Mouse (Mus musculus): ENCODE data around the gene Ust. TPM values are rescaled to one million over a fixed set of nuclear protein-coding genes. Genes with fewer than 3 reads are reported as not detected.

Ust gene
- total and polyA plus RNA-seq, 3 experiments = 0.11 TPM; not detected in 2

DNA sequence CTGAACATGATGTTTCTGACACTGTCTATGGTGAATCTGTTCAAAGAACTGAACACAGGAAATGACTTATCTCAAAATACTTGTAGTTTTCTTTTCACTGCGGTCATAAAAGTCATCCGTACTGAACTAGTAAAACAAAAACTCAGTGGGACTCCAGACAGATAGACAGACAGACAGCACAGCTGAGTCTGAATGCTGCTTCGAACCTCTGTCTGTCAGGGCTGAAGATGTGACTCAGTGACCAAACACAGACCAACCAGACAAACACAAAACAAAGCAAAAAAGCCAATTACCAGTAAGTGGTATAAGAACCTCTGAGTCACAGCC is 12.4 kb downstream of the Ust start:
- Histone ChIP-seq H3K4me3 (ENCODE audit: low read depth, low read length) (no peak overlapping the region), H3K4me1 (ENCODE audit: insufficient read depth, low read depth, low read length) (no peaks in the 10 kb centered on the region), H3K27me3 (ENCODE audit: insufficient read depth, low read length) (no peaks in the 10 kb centered on the region), H3K36me3 (replicated peaks) (no peaks in the 10 kb centered on the region), H3K9me3 (replicated peaks) (peaks cover 12% of the 10 kb centered on the region)
- DNase-seq (ENCODE audit: low spot score) (no peak), ATAC-seq (ENCODE audit: extremely low read depth, insufficient number of reproducible peaks, low FRiP score, poor library complexity, severe bottlenecking) (no peak)
- TF ChIP-seq TAL1 (conservative IDR thresholded peaks at IDR 0.05; ENCODE audit: low read depth, low read length) (no peak), GATA2 (IDR thresholded peaks at IDR 0.05; ENCODE audit: borderline replicate concordance, low read depth, low read length) (no peak), GATA1 (IDR thresholded peaks at IDR 0.05; ENCODE audit: borderline replicate concordance, low read length) (no peak), CTCF (IDR thresholded peaks at IDR 0.05; ENCODE audit: low read depth, low read length) (no peak)

DNA sequence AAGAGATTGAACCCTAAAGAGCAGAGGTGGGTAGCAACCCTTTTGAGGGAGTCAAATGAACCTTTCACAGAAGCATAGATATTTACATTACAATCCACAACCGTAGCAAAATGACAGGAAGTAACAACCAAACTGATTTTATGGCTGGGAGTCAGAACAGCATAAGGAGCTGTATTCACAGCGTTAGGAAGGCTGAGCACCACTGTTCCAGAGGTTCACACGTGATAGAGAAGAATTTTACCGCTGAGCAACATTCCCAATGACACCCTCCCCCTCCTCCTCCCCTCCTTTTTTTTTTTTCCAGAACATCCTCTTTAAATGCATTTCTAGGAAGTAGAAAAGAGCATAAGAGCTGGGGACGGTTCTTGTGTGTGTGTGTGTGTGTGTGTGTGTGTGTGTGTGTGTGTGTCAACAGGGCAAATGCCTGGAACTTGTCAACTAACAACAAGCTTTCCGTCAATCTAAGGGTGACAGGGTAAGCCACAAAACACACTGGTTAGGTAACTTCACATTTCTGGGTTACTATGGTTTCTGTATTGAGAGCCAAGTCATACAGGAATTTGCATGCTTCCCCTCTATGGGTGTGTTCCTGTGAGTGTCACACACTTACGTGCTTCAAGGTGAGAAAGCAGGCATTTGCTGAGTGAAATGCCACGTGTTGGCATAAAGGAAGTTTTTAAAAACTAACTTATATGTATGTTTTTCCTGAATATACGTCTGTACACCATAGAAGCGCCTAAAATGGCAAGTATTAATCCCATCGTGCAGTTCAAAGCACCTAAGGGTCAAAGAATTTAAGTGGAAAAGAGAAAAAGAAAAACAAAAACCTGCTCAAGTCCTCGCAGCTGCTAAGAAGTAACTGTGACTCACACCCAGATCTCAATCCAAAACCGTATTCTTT is 13.0 kb downstream of the Ust start:
- no peak for DNase-seq (ENCODE audit: low spot score)
- no peak for ATAC-seq (ENCODE audit: extremely low read depth, insufficient number of reproducible peaks, low FRiP score, poor library complexity, severe bottlenecking)
- no peaks in the 10 kb centered on the region for H3K4me1 ChIP-seq (ENCODE audit: insufficient read depth, low read depth, low read length)
- no peaks in the 10 kb centered on the region for H3K36me3 ChIP-seq (replicated peaks)
- no peak overlapping the region for H3K4me3 ChIP-seq (ENCODE audit: low read depth, low read length)
- H3K27me3 ChIP-seq (ENCODE audit: insufficient read depth, low read length) = no peaks in the 10 kb centered on the region
- H3K9me3 ChIP-seq (replicated peaks) = peaks cover 14% of the 10 kb centered on the region
- TF ChIP-seq CTCF (IDR thresholded peaks at IDR 0.05; ENCODE audit: low read depth, low read length) = no peak
- no peak for TF ChIP-seq POLR2AphosphoS5 (IDR thresholded peaks at IDR 0.05; ENCODE audit: insufficient replicate concordance, low read depth, low read length)
- TF ChIP-seq GATA1 (IDR thresholded peaks at IDR 0.05; ENCODE audit: borderline replicate concordance, low read length) = no peak

DNA sequence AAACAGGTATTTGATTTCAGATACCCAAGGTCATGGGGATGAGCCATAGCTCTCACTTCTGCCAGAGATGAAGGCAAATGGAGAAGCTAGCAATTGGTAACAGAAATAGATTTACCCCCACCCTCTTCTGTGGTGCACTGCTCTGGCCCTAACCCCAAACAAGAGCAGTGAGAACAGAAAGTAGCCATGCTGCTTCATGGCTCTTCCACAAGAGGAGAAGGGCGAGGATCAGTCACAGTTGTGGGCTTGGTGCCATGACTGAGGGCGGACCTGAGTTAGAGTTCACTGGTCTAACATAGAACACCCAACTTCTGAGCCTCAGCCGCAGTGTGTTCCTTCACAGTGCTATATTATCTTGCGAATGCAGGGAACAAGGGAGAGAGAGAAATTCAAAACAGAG is 13.8 kb downstream of the Ust start:
- peaks cover 14% of the 10 kb centered on the region for H3K9me3 ChIP-seq (replicated peaks)
- ATAC-seq (ENCODE audit: extremely low read depth, insufficient number of reproducible peaks, low FRiP score, poor library complexity, severe bottlenecking) = no peak
- TF ChIP-seq TAL1 (conservative IDR thresholded peaks at IDR 0.05; ENCODE audit: low read depth, low read length) (no peak), CTCF (IDR thresholded peaks at IDR 0.05; ENCODE audit: low read depth, low read length) (no peak), GATA1 (IDR thresholded peaks at IDR 0.05; ENCODE audit: borderline replicate concordance, low read length) (no peak), GATA2 (IDR thresholded peaks at IDR 0.05; ENCODE audit: borderline replicate concordance, low read depth, low read length) (no peak), POLR2AphosphoS5 (IDR thresholded peaks at IDR 0.05; ENCODE audit: insufficient replicate concordance, low read depth, low read length) (no peak)

DNA sequence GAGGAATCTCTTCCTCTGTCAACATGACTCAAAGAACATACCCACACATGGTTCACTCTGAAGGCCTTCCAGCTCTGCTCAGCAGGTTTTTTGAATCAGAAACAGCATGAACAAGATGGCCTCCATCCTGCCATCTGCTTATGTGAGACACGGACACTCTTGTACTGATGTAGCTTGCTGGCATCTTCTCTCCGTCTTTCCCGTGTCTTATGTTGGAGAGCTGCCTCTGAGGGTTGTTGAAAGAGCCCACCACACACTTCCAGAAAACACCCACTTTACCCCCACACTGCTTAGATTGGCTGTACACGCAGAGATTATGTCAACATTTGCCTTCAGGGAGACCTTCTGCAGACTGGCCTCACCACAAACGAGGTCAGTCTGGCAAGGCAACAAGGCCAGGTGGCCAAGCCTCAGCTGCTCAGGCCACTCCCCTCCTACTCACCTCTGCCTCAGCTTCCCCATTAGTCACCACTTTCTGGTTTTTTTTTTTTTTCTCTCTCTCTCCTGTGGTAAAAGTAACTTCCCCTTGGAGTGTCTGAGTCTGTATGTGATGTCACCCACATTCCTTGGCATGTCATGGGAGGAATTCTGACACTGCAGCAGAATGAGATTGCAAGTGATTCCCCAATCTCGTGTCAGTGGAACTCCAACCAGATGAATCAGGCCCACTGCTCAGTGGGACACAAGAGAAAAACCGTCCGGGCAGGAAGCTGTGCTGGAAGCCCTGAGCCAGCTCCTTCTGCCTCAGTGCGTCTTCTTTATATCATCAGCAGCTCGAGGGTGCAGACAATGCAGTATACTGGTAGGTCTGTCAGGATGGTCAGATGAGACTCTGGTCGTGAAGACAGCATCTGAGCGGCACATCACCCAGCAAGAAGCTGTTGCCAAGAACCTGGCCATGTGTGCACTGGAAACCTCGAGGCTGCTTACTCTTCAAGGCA is 19.4 kb downstream of the Ust start:
- DNase-seq (ENCODE audit: low spot score) = no peak
- Histone ChIP-seq H3K27me3 (ENCODE audit: insufficient read depth, low read length) (no peaks in the 10 kb centered on the region), H3K4me3 (ENCODE audit: low read depth, low read length) (no peak overlapping the region), H3K4me1 (ENCODE audit: insufficient read depth, low read depth, low read length) (no peaks in the 10 kb centered on the region), H3K9me3 (replicated peaks) (peaks cover 28% of the 10 kb centered on the region), H3K36me3 (replicated peaks) (no peaks in the 10 kb centered on the region)
- TF ChIP-seq GATA1 (IDR thresholded peaks at IDR 0.05; ENCODE audit: borderline replicate concordance, low read length) (no peak), GATA2 (IDR thresholded peaks at IDR 0.05; ENCODE audit: borderline replicate concordance, low read depth, low read length) (no peak), POLR2AphosphoS5 (IDR thresholded peaks at IDR 0.05; ENCODE audit: insufficient replicate concordance, low read depth, low read length) (no peak), CTCF (IDR thresholded peaks at IDR 0.05; ENCODE audit: low read depth, low read length) (no peak), TAL1 (conservative IDR thresholded peaks at IDR 0.05; ENCODE audit: low read depth, low read length) (no peak)
- no peak for ATAC-seq (ENCODE audit: extremely low read depth, insufficient number of reproducible peaks, low FRiP score, poor library complexity, severe bottlenecking)

More for the DNA sequence above, 13.8 kb downstream of the Ust start:
- H3K4me3 ChIP-seq (ENCODE audit: low read depth, low read length) = no peak overlapping the region
- no peaks in the 10 kb centered on the region for H3K36me3 ChIP-seq (replicated peaks)
- no peaks in the 10 kb centered on the region for H3K27me3 ChIP-seq (ENCODE audit: insufficient read depth, low read length)
- no peaks in the 10 kb centered on the region for H3K4me1 ChIP-seq (ENCODE audit: insufficient read depth, low read depth, low read length)
- no peak for DNase-seq (ENCODE audit: low spot score)

DNA sequence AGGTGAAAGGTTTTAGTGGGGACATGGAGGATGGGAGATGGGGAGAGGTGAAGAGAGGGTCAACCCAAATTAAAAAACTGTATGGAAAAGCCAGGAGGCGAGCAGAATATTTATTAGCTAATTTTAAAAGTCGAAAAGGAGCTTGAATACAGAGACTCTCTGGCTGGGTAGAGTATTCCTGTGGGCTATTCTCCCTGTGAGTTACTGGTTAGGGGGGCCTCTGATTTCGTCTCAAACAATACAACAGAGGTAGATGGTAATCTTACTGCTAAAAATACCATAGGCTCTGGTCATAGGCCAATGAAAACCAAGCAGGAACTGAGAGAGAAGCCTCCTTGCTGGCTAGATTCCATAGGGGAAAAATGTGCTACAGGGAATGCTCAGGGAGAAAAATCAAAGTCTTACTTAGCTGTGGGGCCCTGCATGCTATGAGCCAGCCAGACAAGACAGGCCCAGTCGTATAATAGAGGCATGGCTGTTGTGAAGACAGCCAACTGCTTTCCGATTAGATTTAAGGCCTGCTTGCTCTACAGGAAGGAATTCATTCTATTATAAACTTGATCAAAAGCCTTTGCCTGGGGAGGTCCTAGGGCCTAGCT is 23.0 kb downstream of the Ust start:
- Histone ChIP-seq H3K4me3 (ENCODE audit: low read depth, low read length) (no peak overlapping the region), H3K27me3 (ENCODE audit: insufficient read depth, low read length) (no peaks in the 10 kb centered on the region), H3K36me3 (replicated peaks) (no peaks in the 10 kb centered on the region), H3K9me3 (replicated peaks) (peaks cover 33% of the 10 kb centered on the region), H3K4me1 (ENCODE audit: insufficient read depth, low read depth, low read length) (no peaks in the 10 kb centered on the region)
- no peak for ATAC-seq (ENCODE audit: extremely low read depth, insufficient number of reproducible peaks, low FRiP score, poor library complexity, severe bottlenecking)
- TF ChIP-seq GATA1 (IDR thresholded peaks at IDR 0.05; ENCODE audit: borderline replicate concordance, low read length) = no peak
- TF ChIP-seq CTCF (IDR thresholded peaks at IDR 0.05; ENCODE audit: low read depth, low read length) = no peak
- TF ChIP-seq POLR2AphosphoS5 (IDR thresholded peaks at IDR 0.05; ENCODE audit: insufficient replicate concordance, low read depth, low read length) = no peak
- no peak for TF ChIP-seq GATA2 (IDR thresholded peaks at IDR 0.05; ENCODE audit: borderline replicate concordance, low read depth, low read length)
- no peak for TF ChIP-seq TAL1 (conservative IDR thresholded peaks at IDR 0.05; ENCODE audit: low read depth, low read length)
- DNase-seq (ENCODE audit: low spot score) = no peak

All from G1E (cell line).